Mouse (Mus musculus) C2C12 (cell line): ENCODE results near the gene Dus4l.

Source experiments
- CEBPB ChIP-seq: IDR thresholded peaks from one replicate; pipeline ENCODE4 v1.6.1; 2011; ENCODE audit warnings: low read depth, mild to moderate bottlenecking, control low read depth, moderate library complexity
- CTCF ChIP-seq: IDR thresholded peaks from one replicate; pipeline ENCODE4 v1.5.1; 2011; ENCODE audit not compliant: control insufficient read depth, insufficient read depth, insufficient read length
- FOSL1 ChIP-seq: IDR thresholded peaks from one replicate; pipeline ENCODE4 v1.8.0; 2011; ENCODE audit warnings: mild to moderate bottlenecking, low read length; ENCODE audit not compliant: poor library complexity, insufficient read depth, severe bottlenecking
- MAX ChIP-seq: IDR thresholded peaks from one replicate; pipeline ENCODE4 v1.6.1; 2011; ENCODE audit warnings: mild to moderate bottlenecking, control low read depth
- USF1 ChIP-seq: IDR thresholded peaks from one replicate; pipeline ENCODE4 v1.6.1; 2011; ENCODE audit warnings: low read depth, mild to moderate bottlenecking, control low read depth, moderate library complexity

GRCm38 (mm10) chr12:31634343-31635239 lies 20.0 kb downstream of the Dus4l start, which contains the start of gene Bcap29:
- TF ChIP-seq CEBPB (no peak), CTCF (no peak), MAX (peak; percentile 84), USF1 (no peak), FOSL1 (no peak)
